Mouse (Mus musculus) Muller cell, postnatal 12 days (primary cell): ENCODE measurements around the gene Optc.

Experiments used
- DNase-seq: peaks from one replicate; pipeline ENCODE4 v3.0.0-alpha.2; 2015; ENCODE audit errors: inconsistent ontology term

Optc gene

GRCm38 (mm10) chr1:133918088-133918470, 10.3 kb upstream of the Optc start:
- peak; percentile 92 for DNase-seq

GRCm38 (mm10) chr1:133917456-133918087, 9.8 kb upstream of the Optc start:
- no peak for DNase-seq

GRCm38 (mm10) chr1:133915723-133916355, 8.0 kb upstream of the Optc start:
- peak; percentile 88 for DNase-seq

GRCm38 (mm10) chr1:133915115-133915514, 7.3 kb upstream of the Optc start:
- DNase-seq, result no peak

- DNase-seq, result no peak
Observed at GRCm38 (mm10) chr1:133913018-133913417, 5.2 kb upstream of the Optc start.

- peak; percentile 59 for DNase-seq
Observed at GRCm38 (mm10) chr1:133911456-133911855, 3.7 kb upstream of the Optc start.

- no peak for DNase-seq
Observed at GRCm38 (mm10) chr1:133911008-133911407, 3.2 kb upstream of the Optc start.

GRCm38 (mm10) chr1:133910108-133910507, 2.3 kb upstream of the Optc start:
- no peak for DNase-seq

GRCm38 (mm10) chr1:133908659-133909575, 1.1 kb upstream of the Optc start:
- DNase-seq, result peak; percentile 87

GRCm38 (mm10) chr1:133906420-133906819, 1.4 kb downstream of the Optc start:
- DNase-seq, result no peak

GRCm38 (mm10) chr1:133900825-133901224, 7.0 kb downstream of the Optc start:
- DNase-seq, result peak; percentile 84

GRCm38 (mm10) chr1:133899043-133899542, 8.7 kb downstream of the Optc start:
- no peak for DNase-seq

- DNase-seq, result no peak
Observed at GRCm38 (mm10) chr1:133897293-133897692, 10.5 kb downstream of the Optc start.

GRCm38 (mm10) chr1:133891489-133891888, 16.3 kb downstream of the Optc start:
- DNase-seq, result no peak

GRCm38 (mm10) chr1:133889949-133890598, 17.7 kb downstream of the Optc start:
- DNase-seq, result no peak

- DNase-seq, result no peak
Observed at GRCm38 (mm10) chr1:133887538-133888250, 20.1 kb downstream of the Optc start.

GRCm38 (mm10) chr1:133887044-133887443, 20.8 kb downstream of the Optc start:
- no peak for DNase-seq

GRCm38 (mm10) chr1:133886431-133886830, 21.4 kb downstream of the Optc start:
- no peak for DNase-seq

- no peak for DNase-seq
Observed at GRCm38 (mm10) chr1:133885811-133886210, 22.0 kb downstream of the Optc start.

- DNase-seq, result no peak
Observed at GRCm38 (mm10) chr1:133884746-133885145, 23.1 kb downstream of the Optc start.

- DNase-seq, result no peak
Observed at GRCm38 (mm10) chr1:133884090-133884489, 23.7 kb downstream of the Optc start.
